Mouse (Mus musculus): ENCODE results near the gene Mical1.

- TF ChIP-seq CTCF (IDR thresholded peaks at IDR 0.05) (no peak), EP300 (IDR thresholded peaks at IDR 0.05) (no peak)
Observed at GRCm38 (mm10) chr10:41451656-41452055, 24.5 kb upstream of the Mical1 start.
